Mouse (Mus musculus) layer of hippocampus, postnatal 14 days (tissue): Measurements from ENCODE around the gene Ankrd44. TPM values are rescaled to one million over a fixed set of nuclear protein-coding genes. Genes with fewer than 3 reads are reported as not detected.

Experiments
- DNase-seq, 2 experiments: peaks; one replicate each; pipeline ENCODE4 v3.0.0; 2021 to 2022; ENCODE audit warnings: low spot score in 2 of 2, mixed read lengths in 1 of 2
- total RNA-seq, 2 experiments: library from RNA; stranded (reverse); gene quantifications; 2 replicates each; pipeline ENCODE4 v1.2.3; 2021

Ankrd44 gene
- total RNA-seq, 2 experiments from 2014 or later: 24.3 to 26.0 TPM

DNA sequence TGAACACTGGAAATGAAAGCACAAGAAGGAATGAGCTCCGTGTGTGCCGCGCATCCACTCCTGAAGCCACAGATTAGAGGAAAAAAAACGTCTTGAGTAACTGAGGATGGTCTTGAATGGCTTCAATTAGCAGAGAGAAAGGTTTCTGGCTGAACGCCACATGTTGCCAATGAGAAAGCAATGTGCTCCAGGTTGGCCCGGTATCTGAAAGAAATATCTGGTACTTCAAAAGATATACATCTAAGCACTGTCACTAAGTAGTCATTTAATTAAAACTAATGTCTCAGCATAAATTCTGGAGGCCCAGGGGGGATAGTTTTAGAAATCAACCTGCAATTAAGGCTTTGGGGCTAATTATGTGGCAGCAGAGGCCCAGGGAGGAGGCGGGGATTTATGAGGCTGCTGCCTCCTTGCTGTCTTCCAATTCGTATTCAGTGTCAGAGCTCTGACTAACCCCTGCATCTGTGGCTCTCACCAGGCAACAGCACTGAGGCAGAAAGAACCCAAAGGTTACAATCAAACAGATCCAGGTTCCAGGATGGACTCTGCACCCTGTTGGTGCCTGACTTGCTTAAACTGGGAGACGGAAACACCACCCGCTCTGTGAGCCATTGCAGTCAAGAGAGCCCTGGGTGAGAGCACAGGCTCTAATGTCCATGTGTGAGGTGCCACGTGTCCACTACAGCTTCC is 72.7 kb downstream of the Ankrd44 start:
- DNase-seq: no peak

DNA sequence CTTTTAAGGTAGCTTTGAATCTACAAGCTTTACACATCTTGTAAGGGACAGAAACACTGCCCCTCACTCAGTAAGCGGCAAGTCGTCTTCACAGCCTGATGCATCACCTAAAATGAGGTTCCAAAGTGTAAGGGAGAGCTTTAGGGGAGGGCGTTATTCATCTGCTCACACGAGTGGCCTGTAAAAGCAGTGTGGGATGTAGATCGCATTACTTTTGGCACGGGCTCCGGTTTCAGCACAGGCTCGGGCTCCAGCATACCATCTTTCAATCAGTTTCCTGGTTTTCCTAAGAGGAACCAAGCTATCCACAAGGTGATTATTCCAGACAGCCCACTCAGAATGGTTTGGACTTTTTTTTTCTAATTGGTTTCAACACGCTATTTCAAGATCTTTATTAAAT is 74.6 kb downstream of the Ankrd44 start:
- DNase-seq: no peak

DNA sequence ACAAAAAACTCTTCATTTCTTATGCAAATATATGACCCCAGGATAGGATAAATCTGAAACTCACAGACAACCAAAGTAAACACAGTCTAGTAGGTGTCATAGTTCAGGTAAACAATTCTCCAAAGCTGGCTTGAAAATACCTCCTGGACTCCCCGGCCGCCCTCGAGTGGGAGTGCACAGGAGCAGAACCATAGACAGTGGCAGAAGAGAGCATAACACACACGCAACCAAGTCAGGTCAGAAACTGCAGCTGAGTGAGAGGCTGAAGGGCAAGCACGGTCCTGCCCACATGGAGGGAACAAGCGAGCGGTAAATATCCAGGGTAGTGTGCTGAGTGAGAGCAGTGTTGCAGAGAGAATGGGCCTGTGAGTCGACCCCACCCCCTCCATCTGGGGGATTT is 76.1 kb downstream of the Ankrd44 start:
- no peak for DNase-seq

DNA sequence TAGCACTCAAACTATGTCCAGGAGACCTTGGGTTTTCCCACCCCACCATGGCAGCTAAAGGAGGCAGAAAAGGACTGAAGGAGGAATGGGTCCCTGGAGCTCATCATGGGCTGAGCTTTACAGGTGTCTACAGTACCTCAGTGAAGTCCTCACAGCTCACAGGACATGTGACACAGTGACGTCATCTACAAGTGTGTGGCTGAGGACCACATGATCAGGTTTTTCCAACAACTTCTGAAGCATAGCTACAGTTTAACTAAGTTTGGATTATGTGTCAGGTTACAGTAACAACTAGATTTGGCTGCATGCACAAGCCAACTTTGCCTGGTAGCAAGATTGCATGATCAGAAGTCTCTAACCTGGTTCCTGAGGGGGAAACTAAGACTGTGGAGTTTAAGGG is 78.9 kb downstream of the Ankrd44 start:
- DNase-seq: no peak

DNA sequence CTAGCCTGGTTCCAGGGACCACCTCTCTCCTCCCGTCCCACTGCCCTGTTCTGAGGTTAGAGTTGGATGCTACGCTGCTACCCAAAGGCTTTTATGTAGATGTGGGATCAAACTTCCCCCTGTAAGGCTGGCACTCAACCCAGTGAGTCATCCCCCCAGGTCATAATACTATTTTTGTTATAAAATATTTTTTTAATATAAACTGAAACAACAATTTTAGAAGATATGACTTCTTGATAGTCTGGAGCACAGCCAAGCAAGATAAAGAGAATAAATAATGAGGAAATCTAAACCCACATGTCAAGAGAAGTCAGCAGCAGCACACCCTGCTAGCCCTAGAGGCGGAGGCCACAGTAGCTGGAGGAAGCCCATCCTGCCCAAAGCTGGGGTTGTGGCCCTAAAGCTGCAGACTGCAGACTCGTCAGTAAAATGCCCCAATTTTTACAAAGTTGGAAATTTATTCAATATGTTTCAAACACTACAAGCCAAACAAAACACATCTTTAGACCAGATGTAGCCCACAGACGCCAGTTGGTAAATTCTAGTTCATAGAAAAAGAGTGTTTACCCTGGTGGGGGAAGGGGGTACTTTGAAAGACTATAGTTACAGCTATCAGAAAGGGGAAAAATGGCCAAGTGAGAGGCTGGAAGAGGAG is 79.7 kb downstream of the Ankrd44 start:
- peak in 1 of 2 experiments; percentile 43 for DNase-seq

DNA sequence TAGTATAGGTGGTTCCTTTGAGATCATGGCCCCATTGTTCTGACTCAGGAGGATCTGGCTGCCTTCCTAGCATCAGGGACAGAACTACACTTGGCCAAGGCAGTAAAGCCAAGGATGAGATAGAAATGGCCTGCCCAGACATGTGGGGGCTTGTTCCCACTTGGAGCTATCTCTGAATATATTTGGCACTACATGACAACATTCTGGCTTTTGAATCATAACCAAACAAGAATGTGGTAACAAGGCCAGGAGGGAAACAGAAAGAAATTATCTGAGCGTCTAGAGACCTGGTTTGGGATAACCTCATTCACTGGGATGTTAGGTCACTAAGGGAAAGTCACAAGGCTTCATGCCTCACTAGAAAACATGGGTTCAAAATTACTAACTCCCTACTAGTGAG is 81.8 kb downstream of the Ankrd44 start:
- DNase-seq: no peak

DNA sequence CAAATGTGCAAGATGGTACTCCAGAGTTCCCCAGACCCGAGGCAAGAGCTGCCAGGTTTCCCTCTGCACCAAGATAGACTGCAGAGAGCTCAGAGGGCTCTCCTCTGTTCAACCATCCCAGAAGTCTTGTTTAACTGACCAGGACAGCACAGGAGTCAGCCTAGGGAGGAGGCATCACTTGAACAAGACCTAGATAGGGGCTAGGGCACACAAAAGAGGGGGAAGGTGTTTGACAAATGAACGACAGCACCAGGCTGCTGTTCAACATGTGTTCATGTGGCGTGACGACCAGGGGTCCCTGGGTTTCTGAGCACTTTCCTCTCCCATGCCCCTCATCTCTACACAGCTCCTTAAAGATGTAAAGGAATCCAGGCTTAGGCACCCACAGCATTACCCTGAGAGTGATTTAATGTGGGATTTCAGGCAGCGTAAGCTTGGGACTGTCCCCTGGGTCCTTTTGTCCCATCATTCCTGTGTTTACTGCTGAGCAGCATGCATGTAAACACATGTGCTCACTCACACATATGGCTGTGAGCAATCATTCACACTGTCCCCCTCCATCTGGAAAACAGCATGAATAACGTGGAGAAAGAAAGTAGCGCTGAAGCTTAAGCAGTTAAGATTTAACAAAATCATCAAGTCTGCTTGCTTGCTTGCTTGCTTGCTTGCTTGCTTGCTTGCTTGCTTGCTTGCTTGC is 83.3 kb downstream of the Ankrd44 start:
- no peak for DNase-seq

DNA sequence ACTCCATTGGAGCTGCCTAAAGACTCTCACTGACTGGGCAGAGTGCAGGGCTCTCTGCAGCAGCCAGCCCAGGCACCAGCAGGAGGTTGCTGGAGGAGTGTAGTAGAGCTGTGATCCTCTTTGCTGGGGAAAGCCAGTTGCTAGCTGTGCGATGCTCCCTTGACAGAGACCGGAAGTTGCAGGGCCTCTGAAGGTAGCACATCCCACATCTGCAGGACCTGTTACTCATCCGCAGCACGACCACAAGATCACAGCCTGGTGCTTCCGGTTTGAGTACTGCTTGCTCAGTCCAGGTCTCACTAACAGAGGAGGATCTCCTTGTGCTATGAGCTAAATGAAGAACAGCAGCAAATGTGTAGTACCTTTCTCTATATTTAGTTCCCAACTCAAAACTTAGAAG is 84.4 kb downstream of the Ankrd44 start:
- DNase-seq: no peak

DNA sequence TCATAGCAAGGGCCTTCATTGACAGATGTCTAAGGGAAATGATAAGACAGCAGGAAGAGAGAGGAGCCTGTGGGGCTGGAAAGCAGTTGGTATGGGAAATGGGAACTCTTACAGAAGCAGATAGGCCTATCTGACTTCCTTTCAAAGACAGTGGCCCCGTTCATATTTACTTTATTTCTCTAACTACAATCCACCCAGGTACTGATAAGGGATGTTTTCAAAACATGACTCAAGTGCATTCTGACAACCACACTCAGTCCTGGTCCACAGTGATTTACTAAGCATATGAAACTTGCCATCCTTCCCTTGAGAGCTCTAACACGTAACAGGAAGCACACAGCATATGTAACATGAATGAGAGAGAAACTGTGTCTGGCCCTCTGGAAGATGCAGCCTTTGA is 86.1 kb downstream of the Ankrd44 start:
- no peak for DNase-seq

DNA sequence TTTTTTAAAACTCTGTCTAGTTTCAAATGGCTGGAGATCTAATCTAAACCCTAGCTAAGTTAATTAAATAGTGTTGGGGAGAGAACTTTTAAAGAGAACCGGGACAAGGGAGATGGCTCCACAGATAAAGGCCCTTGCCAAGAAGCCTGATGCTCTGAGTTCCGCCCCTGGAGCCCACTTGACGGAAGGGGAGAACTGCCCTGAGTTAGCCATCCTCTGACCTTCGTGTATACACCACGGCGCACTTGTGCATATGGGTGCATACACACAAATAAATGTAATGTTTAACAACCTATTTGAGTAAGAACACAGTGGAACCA is 87.7 kb downstream of the Ankrd44 start:
- no peak for DNase-seq

DNA sequence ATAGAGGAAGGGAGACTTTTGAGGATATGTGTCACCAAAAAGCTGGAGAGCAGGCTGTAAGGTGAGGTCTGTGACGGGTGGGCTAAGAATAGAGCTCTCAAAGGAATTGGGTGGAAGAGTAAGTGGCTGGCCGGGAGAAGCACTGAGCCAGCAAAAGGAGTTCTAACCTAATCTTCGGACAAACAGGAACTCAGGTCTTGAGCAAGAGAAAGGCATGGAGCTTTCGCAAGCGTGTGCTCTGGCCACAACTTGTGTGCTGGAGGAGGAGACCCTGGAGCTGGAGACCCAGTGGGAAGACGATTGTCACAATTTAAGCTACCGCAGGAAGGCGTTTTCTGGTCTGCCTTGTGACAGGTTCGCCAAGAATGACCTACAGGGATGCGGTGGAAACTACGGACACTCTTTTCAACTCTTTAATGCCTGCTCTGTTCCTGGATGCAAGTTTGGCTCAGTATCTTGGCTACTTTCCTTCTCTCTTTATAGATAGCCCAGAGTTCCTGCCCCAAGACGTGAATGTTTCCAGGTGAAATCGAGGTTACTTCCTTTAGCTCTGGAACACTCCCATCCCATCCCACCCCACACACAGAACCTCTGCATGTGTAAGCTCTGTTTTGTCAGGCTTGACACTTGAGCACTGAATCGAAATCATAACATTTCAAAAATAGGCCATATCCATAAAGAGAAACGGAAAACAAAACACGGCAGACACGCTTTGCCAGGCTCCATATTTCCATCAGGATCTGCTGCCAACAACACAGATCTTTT is 88.3 kb downstream of the Ankrd44 start:
- DNase-seq: peak in 1 of 2 experiments; percentile 16

DNA sequence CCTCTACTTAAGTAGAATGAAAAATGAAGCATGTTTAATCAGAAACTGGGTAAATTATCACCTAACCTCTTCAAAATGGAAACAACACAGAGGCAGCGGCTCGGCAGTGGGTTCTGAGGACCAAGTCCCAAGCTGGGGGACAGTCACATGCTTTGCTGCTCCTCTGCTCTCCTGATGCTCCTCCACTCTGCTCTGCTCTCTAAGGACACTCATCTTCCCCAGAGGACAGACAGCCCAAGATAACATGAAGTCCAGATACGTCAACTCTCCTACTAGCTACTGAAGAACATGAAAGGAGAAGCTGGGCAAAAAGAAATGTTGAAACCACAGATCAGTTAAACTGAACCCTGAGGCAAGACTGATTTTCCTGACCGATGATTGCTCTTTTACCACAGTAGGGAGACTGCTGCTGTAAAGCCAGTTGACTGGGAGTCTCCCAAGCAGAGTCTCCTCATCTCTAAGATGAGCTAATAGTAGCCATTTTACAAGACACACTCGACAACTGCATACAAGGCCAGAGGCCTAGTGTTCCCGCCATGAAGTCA is 90.5 kb downstream of the Ankrd44 start:
- DNase-seq: no peak

DNA sequence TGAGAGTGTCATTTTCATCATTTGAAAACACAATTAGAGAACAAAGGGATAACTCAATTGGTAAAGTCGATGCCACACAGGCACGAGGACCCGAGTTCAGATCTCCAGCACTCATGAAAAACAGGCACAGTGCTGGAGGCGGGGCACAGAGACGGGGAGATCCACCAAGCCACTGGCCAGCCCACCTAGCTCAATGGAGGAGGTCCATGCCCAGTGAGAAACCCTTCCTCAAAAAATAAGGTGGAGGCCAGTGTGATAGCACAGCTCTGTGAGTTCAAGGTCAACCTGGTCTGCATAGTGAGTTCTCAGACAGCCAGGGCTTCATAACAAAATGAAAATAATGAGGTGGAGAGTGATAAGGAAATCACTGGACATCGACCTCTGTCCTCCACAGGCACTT is 93.0 kb downstream of the Ankrd44 start:
- no peak for DNase-seq

DNA sequence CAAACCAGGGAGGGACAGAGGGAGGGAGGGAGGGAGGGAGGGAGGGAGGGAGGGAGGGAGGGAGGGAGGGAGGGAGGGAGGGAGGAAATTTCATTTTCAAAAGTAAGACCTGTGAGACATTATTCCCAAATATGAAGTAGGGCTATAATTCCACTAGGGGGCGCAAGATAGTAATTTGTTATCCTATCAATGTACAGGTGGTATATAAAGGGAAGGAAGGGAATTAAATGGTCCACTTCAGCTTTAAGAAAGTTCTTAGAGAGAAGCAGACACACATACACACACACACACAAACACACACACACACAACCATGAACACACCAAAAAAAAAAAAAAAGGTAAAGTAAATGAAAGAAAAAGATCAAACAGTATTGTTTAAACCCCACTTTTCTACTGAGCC is 93.4 kb downstream of the Ankrd44 start:
- peak in 1 of 2 experiments; percentile 79 for DNase-seq

DNA sequence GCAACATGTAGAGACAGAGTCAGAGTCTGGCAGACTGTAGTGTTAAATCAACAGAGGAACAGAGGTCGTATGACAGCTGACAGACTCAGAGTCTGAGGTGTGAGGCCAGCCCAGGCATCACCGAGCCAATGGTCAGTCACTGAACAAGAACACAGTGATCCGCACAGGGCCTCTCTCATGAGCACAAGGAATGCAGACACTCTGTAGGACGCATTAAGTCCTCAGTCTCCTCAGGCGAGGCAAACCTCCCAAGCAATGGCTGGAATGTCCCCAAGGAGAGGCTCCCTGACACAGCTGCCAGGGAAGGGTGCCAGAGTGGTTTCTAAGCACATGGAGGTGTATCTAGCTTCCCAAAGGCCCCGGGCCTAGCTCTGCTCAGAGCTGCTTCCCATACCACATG is 96.0 kb downstream of the Ankrd44 start:
- no peak for DNase-seq

DNA sequence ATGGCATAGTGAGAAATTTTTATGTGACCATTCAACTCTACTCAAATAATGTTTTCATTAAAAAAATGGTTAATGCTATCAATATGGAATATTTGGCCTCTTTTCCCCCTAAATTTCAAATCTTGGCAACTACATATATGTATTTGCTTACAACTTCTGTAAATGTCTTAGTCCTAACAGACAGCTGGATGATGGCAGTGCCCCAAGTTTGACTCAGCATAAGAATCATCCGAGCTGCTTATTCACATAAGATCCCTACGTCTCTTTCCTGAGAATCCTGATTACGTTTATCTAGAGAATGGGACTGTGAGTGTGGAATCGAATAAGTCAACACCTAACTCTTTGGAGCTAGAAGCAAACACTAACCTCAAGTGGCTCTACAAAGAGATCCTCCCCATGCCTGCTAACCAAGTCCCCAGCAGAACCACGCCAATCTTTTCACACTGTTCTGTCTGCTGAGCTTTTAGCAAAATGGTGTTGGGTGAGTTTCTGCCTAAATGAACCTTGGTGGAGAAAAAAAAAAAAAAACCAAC is 96.4 kb downstream of the Ankrd44 start:
- DNase-seq: no peak

DNA sequence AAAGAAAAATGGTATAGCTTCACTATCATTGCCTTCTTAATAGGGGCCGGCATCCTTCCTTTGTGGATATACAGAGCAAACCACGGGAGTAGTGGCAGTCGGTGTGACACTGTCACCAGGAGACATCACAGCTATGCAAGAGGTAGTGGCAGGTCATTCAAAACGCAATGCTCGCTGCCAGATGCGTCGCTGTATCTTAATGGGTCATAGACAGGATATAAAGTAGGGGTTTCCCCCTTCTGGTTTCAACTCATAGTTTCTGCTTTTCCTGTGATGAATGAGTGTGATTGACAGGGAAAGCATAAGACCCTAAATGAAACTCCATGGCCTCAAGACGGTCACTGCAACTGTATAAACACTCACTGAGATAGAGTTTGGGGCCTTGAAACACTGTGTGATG is 98.4 kb downstream of the Ankrd44 start:
- DNase-seq: no peak

DNA sequence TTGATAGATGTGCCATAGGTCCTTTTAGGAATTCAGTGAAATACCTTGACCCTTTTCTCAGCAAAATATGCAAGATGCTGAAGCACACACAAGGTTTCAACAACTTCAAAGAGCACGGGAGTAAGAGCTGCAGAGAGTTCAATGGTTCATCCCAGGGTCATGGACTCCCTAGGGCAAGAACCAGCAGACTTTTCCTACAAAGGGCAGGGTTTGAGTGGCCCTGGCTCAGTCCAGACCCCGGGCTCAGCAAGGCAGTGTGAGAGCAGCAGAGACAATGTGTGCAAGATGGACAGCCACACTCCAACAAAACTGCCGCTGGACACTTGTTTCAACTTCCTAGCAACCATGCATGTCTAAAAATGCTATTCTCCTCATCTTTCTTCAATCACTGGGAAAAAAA is 98.8 kb downstream of the Ankrd44 start:
- DNase-seq: no peak

DNA sequence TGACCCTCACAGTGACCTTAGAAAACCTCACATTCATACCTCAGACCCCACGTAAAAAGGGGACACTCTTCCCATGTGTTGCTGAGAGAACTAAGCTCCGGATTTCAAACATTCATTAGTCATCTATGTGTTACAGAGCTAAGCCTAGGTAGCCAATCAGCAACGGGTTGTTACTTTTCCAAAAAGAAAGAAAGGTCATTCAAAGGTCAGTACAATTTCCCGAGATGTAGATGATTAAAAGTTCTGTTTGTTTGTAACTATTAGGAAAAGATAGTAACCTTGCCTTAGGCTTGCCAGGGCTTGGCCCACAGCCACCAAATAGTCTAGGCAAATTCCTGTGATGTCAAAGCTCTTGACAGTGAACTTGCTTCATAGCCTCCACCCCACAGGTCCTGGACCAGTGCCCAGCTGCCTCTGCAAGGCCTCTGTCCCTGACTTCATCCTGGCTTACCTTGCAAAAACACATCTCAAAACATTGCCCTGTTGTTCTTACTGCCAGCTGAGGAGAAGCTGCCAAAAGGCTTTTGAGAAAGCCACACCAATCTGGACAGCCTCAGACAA is 99.7 kb downstream of the Ankrd44 start:
- no peak for DNase-seq

DNA sequence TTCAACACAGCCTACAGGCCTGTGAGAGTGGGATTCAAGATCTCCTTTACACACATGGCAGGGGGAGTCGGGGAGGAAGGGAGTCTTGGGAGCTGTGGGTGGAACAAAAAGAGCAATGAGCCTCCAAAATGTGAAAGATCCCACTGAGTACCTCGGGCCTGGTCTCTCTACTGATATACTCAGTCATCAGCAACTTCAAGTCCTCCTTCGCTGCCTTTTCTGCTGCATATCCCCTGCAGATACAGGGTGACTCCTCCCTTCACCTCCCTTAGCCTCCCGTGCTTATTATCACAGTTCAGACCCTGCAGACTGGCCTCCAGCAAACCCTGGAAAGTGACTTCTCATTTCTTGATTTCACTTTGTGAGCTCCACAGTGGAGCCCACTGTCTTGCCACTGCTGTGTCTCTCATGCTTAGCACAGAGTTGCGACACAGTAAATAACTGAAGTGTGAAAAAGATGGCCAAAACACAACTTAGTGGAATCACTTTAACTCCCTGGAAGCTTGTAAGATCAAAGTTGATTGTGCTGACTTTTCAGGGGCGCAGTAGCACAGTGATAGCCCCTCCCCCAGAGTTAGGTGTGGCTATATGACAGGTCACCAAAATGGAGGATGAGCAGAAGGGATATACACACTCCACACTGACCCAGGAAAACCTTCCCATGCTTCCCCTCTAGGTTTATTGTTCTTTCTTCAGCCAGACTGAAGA is 100.3 kb downstream of the Ankrd44 start:
- no peak for DNase-seq
